Mouse (Mus musculus): Measurements from ENCODE around the gene Cdc25a.

Cdc25a gene

DNA sequence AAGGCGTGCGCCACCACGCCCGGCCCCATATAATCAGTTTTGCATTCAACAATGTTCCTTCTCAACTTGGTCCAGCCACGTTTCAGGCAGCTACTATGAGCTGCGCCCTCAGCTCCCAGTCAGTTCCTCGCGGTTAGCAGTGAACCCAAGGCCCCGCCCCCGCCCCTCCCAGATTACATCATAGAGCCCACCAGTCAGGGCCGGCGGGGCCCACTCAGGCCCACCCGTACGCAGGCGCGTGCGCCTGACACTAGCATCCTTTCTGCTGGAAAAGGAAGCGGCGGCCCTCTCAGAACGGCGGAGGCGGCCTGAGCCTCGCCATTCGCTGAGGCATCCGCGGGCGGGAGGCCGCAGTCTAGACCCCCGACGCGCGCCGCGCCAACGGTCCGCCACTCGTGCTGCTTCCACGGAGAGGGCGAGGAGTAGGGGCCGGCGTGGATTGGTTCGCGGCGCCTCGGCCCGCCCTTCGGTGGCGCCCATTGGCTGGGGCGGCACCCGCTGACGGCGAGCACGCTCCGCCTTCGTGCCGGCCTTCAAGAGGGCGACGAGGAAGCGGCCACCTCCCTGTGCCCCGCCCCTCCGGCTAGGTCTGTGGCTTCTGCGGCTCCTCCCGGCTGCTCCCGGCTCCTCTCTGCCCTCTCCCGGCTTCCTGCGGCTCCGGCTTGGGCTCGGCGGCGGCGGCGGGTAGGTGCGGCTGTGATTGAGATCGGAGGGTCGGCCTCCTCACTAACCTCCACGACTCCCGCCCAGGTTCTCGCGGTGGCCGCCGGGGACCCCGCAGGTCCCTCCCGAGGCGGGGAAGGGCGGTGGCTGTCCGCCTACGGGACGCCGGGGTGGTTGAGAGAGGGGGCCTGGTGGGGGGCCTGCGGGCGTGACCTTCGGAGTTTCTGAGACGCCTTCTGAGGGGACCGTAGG lies 56.1 kb downstream of the Cdc25a start, which contains the start of gene Map4:
TSS of gene Map4 (plus strand) at position 204 of the 915 bp plus-strand sequence.
- in situ Hi-C loops (cut with MboI, MseI): no loop called here

- in situ Hi-C loops (cut with MboI, MseI): no loop called here
These were observed 57.0 kb downstream of the Cdc25a start for GRCm38 (mm10) chr9:109932361-109932755.

GRCm38 (mm10) chr9:109932756-109933375 lies 57.5 kb downstream of the Cdc25a start:
- in situ Hi-C loops (cut with MboI, MseI): no loop called here

- in situ Hi-C loops (cut with MboI, MseI): no loop called here
These were observed 64.0 kb downstream of the Cdc25a start for GRCm38 (mm10) chr9:109939401-109939800.

DNA sequence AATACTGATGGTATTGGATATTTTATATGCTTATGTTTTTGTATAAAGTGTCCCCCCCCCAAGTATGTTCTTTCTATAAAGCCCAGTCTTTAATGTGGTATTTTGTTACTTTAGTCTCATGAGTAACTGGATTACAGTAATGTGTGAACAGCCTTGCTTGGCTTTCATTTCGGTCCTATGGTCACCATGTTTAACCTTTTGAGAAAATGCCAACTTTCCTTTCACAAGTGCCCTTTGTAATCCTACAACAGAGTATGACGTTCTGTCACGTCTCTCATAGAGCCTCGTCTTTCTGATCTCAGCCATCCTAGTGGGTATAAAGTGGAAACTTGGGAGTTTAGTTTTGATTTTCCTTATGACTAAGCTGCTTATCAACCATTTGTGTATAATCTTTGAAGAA lies 67.4 kb downstream of the Cdc25a start:
- in situ Hi-C loops (cut with MboI, MseI): loop anchor here (5.0 kb wide), 1 partner anchor 45 kb away; no protein-coding TSS in a partner anchor

All from T-helper 1 cell (primary cell).